Mouse (Mus musculus): Measurements from ENCODE around the gene Rapgef4.

GRCm38 (mm10) chr2:72151792-72152554 is 170.9 kb downstream of the Rapgef4 start:
- TF ChIP-seq CTCF (IDR thresholded peaks at IDR 0.05) (no peak), EP300 (IDR thresholded peaks at IDR 0.05; ENCODE audit: insufficient read depth, low read depth, low read length) (no peak), POLR2A (IDR thresholded peaks at IDR 0.05; ENCODE audit: insufficient read depth, low read depth, low read length) (no peak)

Measured in heart, adult 2 months (tissue).